Mouse (Mus musculus) CH12.LX (cell line): ENCODE measurements around the gene Ercc5. TPM values are rescaled to one million over a fixed set of nuclear protein-coding genes. Genes with fewer than 3 reads are reported as not detected.

Source experiments
- DNase-seq: peaks from one replicate; pipeline ENCODE4 v3.0.0-alpha.2; 2013; ENCODE audit errors: extremely low read depth
- H3K27ac ChIP-seq: 2 replicates; pipeline ENCODE4 v1.5.1; 2012; ENCODE audit warnings: low read depth, mild to moderate bottlenecking, control low read depth, moderate library complexity; ENCODE audit not compliant: insufficient read depth
- H3K27me3 ChIP-seq: replicated peaks from 2 replicates; pipeline ENCODE3; 2012; ENCODE audit warnings: inconsistent platforms
- H3K36me3 ChIP-seq, 2 experiments: replicated peaks in 1 of 2; 2 replicates each; pipeline versions ENCODE3 to v1.6.1; 2012; ENCODE audit warnings: inconsistent platforms in 1 of 2, low read length in 1 of 2, mild to moderate bottlenecking in 1 of 2, mixed read lengths in 1 of 2, moderate library complexity in 1 of 2; ENCODE audit not compliant: control insufficient read depth in 1 of 2, insufficient read depth in 1 of 2
- H3K4me1 ChIP-seq, 2 experiments: 2 replicates each; pipeline ENCODE4 v1.6.1; 2012; ENCODE audit warnings: inconsistent platforms in 1 of 2, moderate library complexity in 1 of 2; ENCODE audit not compliant: insufficient read depth in 2 of 2, control insufficient read depth in 1 of 2
- H3K4me2 ChIP-seq: 2 replicates; pipeline ENCODE4 v1.6.1; 2012; ENCODE audit warnings: low read depth, mild to moderate bottlenecking, control low read depth; ENCODE audit not compliant: poor library complexity, insufficient read depth, severe bottlenecking
- H3K4me3 ChIP-seq, 3 experiments: fragments of 150-350 bp in 1 of 3; sonication (generic) in 1 of 3; replicated peaks in 1 of 3; 2 replicates each; pipeline versions ENCODE3 to v1.5.1; 2011 to 2012; ENCODE audit warnings: low read depth in 2 of 3, low read length in 2 of 3, mild to moderate bottlenecking in 2 of 3, moderate library complexity in 2 of 3, control low read depth in 1 of 3, improper control_type of control experiment in 1 of 3, inconsistent platforms in 1 of 3, mixed read lengths in 1 of 3; ENCODE audit not compliant: poor library complexity in 1 of 3
- H3K79me2 ChIP-seq: replicated peaks from 2 replicates; pipeline ENCODE4 v1.6.1; 2012; ENCODE audit warnings: mild to moderate bottlenecking, moderate library complexity; ENCODE audit not compliant: control insufficient read depth, poor library complexity, insufficient read depth, severe bottlenecking; ENCODE audit errors: extremely low read depth
- H3K9ac ChIP-seq: 2 replicates; pipeline ENCODE4 v1.6.1; 2012; ENCODE audit warnings: low read depth, mild to moderate bottlenecking, control low read depth, moderate library complexity; ENCODE audit not compliant: insufficient read depth
- H3K9me3 ChIP-seq: replicated peaks from 2 replicates; pipeline ENCODE3; 2012; ENCODE audit warnings: low read length, inconsistent platforms, mixed read lengths
- BHLHE40 ChIP-seq: IDR thresholded peaks from 2 replicates; pipeline ENCODE4 v1.6.1; 2011; ENCODE audit warnings: mild to moderate bottlenecking, low read depth, low read length, improper control_type of control experiment
- E2F4 ChIP-seq: IDR thresholded peaks from 2 replicates; pipeline ENCODE4 v1.6.1; 2011; ENCODE audit warnings: low read depth, low read length, improper control_type of control experiment; ENCODE audit not compliant: insufficient replicate concordance
- ELF1 ChIP-seq: IDR thresholded peaks from 2 replicates; pipeline ENCODE4 v1.6.1; 2014; ENCODE audit warnings: low read depth, mild to moderate bottlenecking, inconsistent platforms, low read length, improper control_type of control experiment
- EP300 ChIP-seq: IDR thresholded peaks from 2 replicates; pipeline ENCODE4 v1.6.1; 2011; ENCODE audit warnings: low read length, improper control_type of control experiment
- GABPA ChIP-seq: IDR thresholded peaks from 2 replicates; pipeline ENCODE4 v1.6.1; 2012; ENCODE audit warnings: low read depth, low read length, improper control_type of control experiment, inconsistent platforms; ENCODE audit not compliant: insufficient replicate concordance
- IRF4 ChIP-seq: IDR thresholded peaks from 2 replicates; pipeline ENCODE4 v1.6.1; 2014; ENCODE audit warnings: low read depth, mild to moderate bottlenecking, inconsistent platforms, low read length, improper control_type of control experiment
- JUN ChIP-seq: IDR thresholded peaks from 2 replicates; pipeline ENCODE4 v1.6.1; 2011; ENCODE audit warnings: low read depth, mild to moderate bottlenecking, low read length, improper control_type of control experiment, moderate library complexity; ENCODE audit not compliant: insufficient read depth
- KAT2A ChIP-seq: IDR thresholded peaks from 2 replicates; pipeline ENCODE4 v1.6.1; 2012; ENCODE audit warnings: low read length, improper control_type of control experiment, inconsistent platforms; ENCODE audit not compliant: insufficient replicate concordance
- NELFE ChIP-seq: IDR thresholded peaks from 2 replicates; pipeline ENCODE4 v1.6.1; 2011; ENCODE audit warnings: low read depth, low read length, improper control_type of control experiment
- NRF1 ChIP-seq: IDR thresholded peaks from 2 replicates; pipeline ENCODE4 v1.6.1; 2014; ENCODE audit warnings: low read depth, mild to moderate bottlenecking, inconsistent platforms, low read length, improper control_type of control experiment, moderate library complexity
- PAX5 ChIP-seq: IDR thresholded peaks from 2 replicates; pipeline ENCODE4 v1.6.1; 2012; ENCODE audit warnings: low read length, inconsistent platforms, mixed read lengths
- RAD21 ChIP-seq: IDR thresholded peaks from 2 replicates; pipeline ENCODE4 v1.6.1; 2011; ENCODE audit warnings: low read depth, mild to moderate bottlenecking, low read length, improper control_type of control experiment, moderate library complexity
- SMC3 ChIP-seq: IDR thresholded peaks from 2 replicates; pipeline ENCODE4 v1.6.1; 2011; ENCODE audit warnings: low read depth, low read length, improper control_type of control experiment
- TCF12 ChIP-seq: IDR thresholded peaks from 2 replicates; pipeline ENCODE4 v1.6.1; 2014; ENCODE audit warnings: low read depth, mild to moderate bottlenecking, inconsistent platforms, low read length, improper control_type of control experiment
- UBTF ChIP-seq: IDR thresholded peaks from 2 replicates; pipeline ENCODE4 v1.6.1; 2012; ENCODE audit warnings: low read depth, mild to moderate bottlenecking, inconsistent platforms, low read length, improper control_type of control experiment, moderate library complexity
- USF1 ChIP-seq: IDR thresholded peaks from 2 replicates; pipeline ENCODE4 v1.6.1; 2014; ENCODE audit warnings: low read depth, mild to moderate bottlenecking, inconsistent platforms, low read length, improper control_type of control experiment
- USF2 ChIP-seq: conservative IDR thresholded peaks from 2 replicates; pipeline ENCODE4 v1.6.1; 2011; ENCODE audit warnings: low read depth, low read length, improper control_type of control experiment
- ZNF384 ChIP-seq: IDR thresholded peaks from 2 replicates; pipeline ENCODE4 v1.6.1; 2012; ENCODE audit warnings: low read depth, low read length, improper control_type of control experiment, inconsistent platforms
- dilution Hi-C: fragments of 300-500 bp; cut with MboI; formaldehyde crosslinking; loops from 2 replicates; pipeline ENCODE4 v1.14.3; 2020; ENCODE audit warnings: low sequenced_read_pairs; ENCODE audit not compliant: extremely low pct_unique_long_range_greater_than_20kb, extremely low pct_ligation_motif_present
- in situ Hi-C: fragments of 300-500 bp; cut with MboI; formaldehyde crosslinking; loops from 3 replicates; pipeline ENCODE4 v1.14.3; 2019; ENCODE audit warnings: low sequenced_read_pairs, low pct_ligation_motif_present, low pct_unique_long_range_greater_than_20kb, mixed read lengths
- polyA plus RNA-seq: library from polyadenylated mRNA; unstranded; fragments of >175 nt; gene quantifications from 2 replicates; pipeline ENCODE4 v1.2.1, GENCODE M21; 2012; ENCODE audit warnings: low read depth; ENCODE audit not compliant: insufficient read length
- total RNA-seq, 2 experiments: library from RNA; depleted of rRNA; stranded (reverse); fragments of 300-350 nt in 1 of 2; fragments of >200 nt in 1 of 2; gene quantifications; 2 replicates each; pipeline ENCODE4 v1.2.3; 2012 to 2014

Gene Ercc5
- total and polyA plus RNA-seq, 3 experiments = 7.1 to 11.7 (median 8.2) TPM

DNA sequence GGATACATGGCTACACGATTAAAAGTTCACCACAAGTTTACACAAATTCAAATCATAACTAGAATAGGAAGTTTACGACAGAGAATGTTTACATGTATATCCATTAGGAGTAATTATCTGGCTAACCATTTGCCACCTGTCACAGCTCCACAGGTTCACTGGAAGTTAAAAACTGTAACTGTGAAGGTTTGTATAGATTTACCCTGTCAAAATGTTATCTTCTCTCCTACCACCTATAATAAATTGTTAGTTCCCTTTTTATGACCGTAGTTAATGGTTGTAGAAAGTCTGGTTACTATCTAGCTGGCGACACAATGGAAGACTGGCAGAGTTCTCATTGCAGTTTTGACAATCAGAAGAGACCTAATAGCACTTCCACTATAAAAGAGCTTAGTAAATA is 7.3 kb upstream of the Ercc5 start:
- in situ Hi-C loops = no loop called here
- Histone ChIP-seq H3K4me2 (no peak overlapping the region), H3K4me1 (no peaks in the 10 kb centered on the region), H3K9me3 (no peaks in the 10 kb centered on the region), H3K79me2 (no peaks in the 10 kb centered on the region)
- no peak for TF ChIP-seq BHLHE40
- TF ChIP-seq NRF1 = no peak
- TF ChIP-seq USF1 = no peak
- TF ChIP-seq IRF4 = no peak
- TF ChIP-seq JUN = no peak
- TF ChIP-seq PAX5 = no peak
- TF ChIP-seq TCF12 = no peak
- TF ChIP-seq KAT2A = no peak
- no peak for TF ChIP-seq EP300
- no peak for TF ChIP-seq GABPA
- no peak for TF ChIP-seq NELFE
- TF ChIP-seq SMC3 = no peak
- no peak for TF ChIP-seq UBTF
- no peak for TF ChIP-seq E2F4
- TF ChIP-seq ELF1 = no peak
- TF ChIP-seq, all 38 proteins: peak for 0
- no peak for DNase-seq
- H3K9ac ChIP-seq = no peak overlapping the region
- dilution Hi-C loops = no loop called here
- H3K27ac ChIP-seq = no peak overlapping the region
- H3K27me3 ChIP-seq = no peaks in the 10 kb centered on the region
- no peak overlapping the region for H3K4me3 ChIP-seq
- no peaks in the 10 kb centered on the region for H3K36me3 ChIP-seq

DNA sequence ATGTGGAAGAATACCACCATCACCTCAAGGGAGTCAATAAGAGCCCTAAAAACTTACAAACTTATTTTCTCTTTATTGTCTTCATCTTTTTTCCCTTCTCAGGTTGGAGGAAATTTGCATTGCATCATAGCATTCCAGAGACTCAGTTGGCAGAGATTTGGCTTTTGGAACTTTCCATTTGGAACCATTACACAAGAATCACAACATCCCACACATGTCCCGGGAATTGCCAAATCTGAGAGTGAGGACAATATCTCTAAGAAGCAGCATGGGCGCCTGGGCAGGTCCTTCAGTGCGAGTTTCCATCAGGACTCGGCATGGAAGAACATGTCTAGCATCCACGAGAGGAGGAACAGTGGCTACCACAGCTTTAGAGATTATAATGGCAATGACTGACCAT is 4.8 kb upstream of the Ercc5 start:
- dilution Hi-C loops = no loop called here
- no peaks in the 10 kb centered on the region for H3K9me3 ChIP-seq
- H3K27ac ChIP-seq = no peak overlapping the region
- no peak overlapping the region for H3K4me3 ChIP-seq
- H3K4me1 ChIP-seq = peaks cover 0 to 4% of the 10 kb centered on the region in 2 experiments; a peak in 2 of 4 replicates
- TF ChIP-seq RAD21 (no peak), ZNF384 (no peak), EP300 (no peak), USF2 (no peak)
- no peak overlapping the region for H3K9ac ChIP-seq
- DNase-seq = no peak
- no peaks in the 10 kb centered on the region for H3K36me3 ChIP-seq
- in situ Hi-C loops = no loop called here
- no peak overlapping the region for H3K4me2 ChIP-seq
- no peaks in the 10 kb centered on the region for H3K79me2 ChIP-seq
- H3K27me3 ChIP-seq = no peaks in the 10 kb centered on the region
